Mouse (Mus musculus) thymus, postnatal 0 days (tissue): ENCODE results near the gene Amn. TPM values are rescaled to one million over a fixed set of nuclear protein-coding genes. Genes with fewer than 3 reads are reported as not detected.

Source experiments
- DNase-seq: peaks from one replicate; pipeline ENCODE4 v3.0.0-alpha.2; 2015; ENCODE audit warnings: low spot score
- polyA plus RNA-seq: library from polyadenylated mRNA; unstranded; fragments of >200 nt; fragmentation: Nextera tagmentation; extraction: Ambion mirVana; gene quantifications from 2 replicates; pipeline ENCODE4 v1.2.1, GENCODE M21; 2015

The Amn gene
- polyA plus RNA-seq, result 0.93 and 1.0 TPM in 2 replicates

- DNase-seq, result no peak
Observed at GRCm38 (mm10) chr12:111270629-111271277, at the start of gene Amn. Gene Amn, plus strand, starts transcription at chr12:111271095.

- peak; percentile 12 for DNase-seq
Observed at GRCm38 (mm10) chr12:111225197-111225780, 45.6 kb upstream of the Amn start.

- DNase-seq, result no peak
Observed at GRCm38 (mm10) chr12:111227410-111227809, 43.5 kb upstream of the Amn start.

- no peak for DNase-seq
Observed at GRCm38 (mm10) chr12:111228488-111228887, 42.4 kb upstream of the Amn start.

- no peak for DNase-seq
Observed at GRCm38 (mm10) chr12:111230793-111231192, 40.1 kb upstream of the Amn start.

- no peak for DNase-seq
Observed at GRCm38 (mm10) chr12:111233798-111234197, 37.1 kb upstream of the Amn start.

GRCm38 (mm10) chr12:111234383-111234782 is 36.5 kb upstream of the Amn start:
- no peak for DNase-seq

- DNase-seq, result no peak
Observed at GRCm38 (mm10) chr12:111235631-111236030, 35.3 kb upstream of the Amn start.

GRCm38 (mm10) chr12:111237611-111238188 is 33.2 kb upstream of the Amn start:
- no peak for DNase-seq

GRCm38 (mm10) chr12:111238345-111238744 is 32.5 kb upstream of the Amn start:
- DNase-seq, result no peak

- DNase-seq, result peak; percentile 85
Observed at GRCm38 (mm10) chr12:111238778-111239177, 32.1 kb upstream of the Amn start.

GRCm38 (mm10) chr12:111239930-111240329 is 31.0 kb upstream of the Amn start:
- DNase-seq, result no peak

- DNase-seq, result no peak
Observed at GRCm38 (mm10) chr12:111241916-111242315, 29.0 kb upstream of the Amn start.

GRCm38 (mm10) chr12:111242346-111242745 is 28.5 kb upstream of the Amn start:
- DNase-seq, result no peak

GRCm38 (mm10) chr12:111243733-111244132 is 27.2 kb upstream of the Amn start:
- DNase-seq, result no peak

GRCm38 (mm10) chr12:111245070-111245469 is 25.8 kb upstream of the Amn start:
- no peak for DNase-seq

- DNase-seq, result no peak
Observed at GRCm38 (mm10) chr12:111246808-111247464, 24.0 kb upstream of the Amn start.

GRCm38 (mm10) chr12:111249095-111249494 is 21.8 kb upstream of the Amn start:
- DNase-seq, result no peak

GRCm38 (mm10) chr12:111250116-111250515 is 20.8 kb upstream of the Amn start:
- DNase-seq, result no peak

GRCm38 (mm10) chr12:111251227-111251626 is 19.7 kb upstream of the Amn start:
- peak; percentile 51 for DNase-seq

- DNase-seq, result no peak
Observed at GRCm38 (mm10) chr12:111263650-111264049, 7.2 kb upstream of the Amn start.

GRCm38 (mm10) chr12:111265212-111265611 is 5.7 kb upstream of the Amn start:
- DNase-seq, result no peak
